Mouse (Mus musculus) layer of hippocampus, postnatal 25 days (tissue): ENCODE measurements around the gene Clasp1. TPM values are rescaled to one million over a fixed set of nuclear protein-coding genes. Genes with fewer than 3 reads are reported as not detected.
"Not testable (repeated sequence)": the region's sequence is repeated elsewhere in the genome, so short reads cannot be mapped to it uniquely, and the experiment has no call there.

Experiments used
- DNase-seq, 2 experiments: peaks; one replicate each; pipeline ENCODE4 v3.0.0; 2022; ENCODE audit warnings: mixed read lengths in 2 of 2, low spot score in 1 of 2; ENCODE audit errors: extremely low spot score in 1 of 2
- total RNA-seq, 2 experiments: library from RNA; stranded (reverse); gene quantifications; 2 replicates each; pipeline ENCODE4 v1.2.3; 2021

Clasp1 gene
- total RNA-seq, 2 experiments from 2014 or later, result 88.7 to 103 TPM

- no peak for DNase-seq
Observed at GRCm38 (mm10) chr1:118554961-118555360, 166.1 kb downstream of the Clasp1 start.

GRCm38 (mm10) chr1:118559716-118560115, 170.9 kb downstream of the Clasp1 start:
- DNase-seq, result no peak

GRCm38 (mm10) chr1:118564561-118564960, 175.7 kb downstream of the Clasp1 start:
- DNase-seq, result no peak

GRCm38 (mm10) chr1:118567659-118568058, 178.8 kb downstream of the Clasp1 start:
- no peak for DNase-seq

GRCm38 (mm10) chr1:118580174-118580702, 191.4 kb downstream of the Clasp1 start:
- no peak for DNase-seq

- DNase-seq, result no peak
Observed at GRCm38 (mm10) chr1:118581179-118581578, 192.3 kb downstream of the Clasp1 start.

GRCm38 (mm10) chr1:118589721-118590120, 200.9 kb downstream of the Clasp1 start:
- DNase-seq, result no peak

GRCm38 (mm10) chr1:118592933-118593332, 204.1 kb downstream of the Clasp1 start:
- DNase-seq, result no peak

GRCm38 (mm10) chr1:118595395-118595794, 206.5 kb downstream of the Clasp1 start:
- DNase-seq, result no peak

- no peak for DNase-seq
Observed at GRCm38 (mm10) chr1:118597475-118598213, 208.8 kb downstream of the Clasp1 start.

- DNase-seq, result no peak
Observed at GRCm38 (mm10) chr1:118598339-118598738, 209.5 kb downstream of the Clasp1 start.

- no peak for DNase-seq
Observed at GRCm38 (mm10) chr1:118613631-118614183, 224.8 kb downstream of the Clasp1 start.

- DNase-seq, result not testable (repeated sequence)
Observed at GRCm38 (mm10) chr1:118621055-118621454, 232.2 kb downstream of the Clasp1 start.

GRCm38 (mm10) chr1:118622857-118623256, 234.0 kb downstream of the Clasp1 start:
- DNase-seq, result no peak

GRCm38 (mm10) chr1:118625461-118625860, 236.6 kb downstream of the Clasp1 start:
- no peak for DNase-seq

- no peak for DNase-seq
Observed at GRCm38 (mm10) chr1:118625921-118626320, 237.1 kb downstream of the Clasp1 start.

GRCm38 (mm10) chr1:118626452-118626851, 237.6 kb downstream of the Clasp1 start:
- DNase-seq, result no peak

GRCm38 (mm10) chr1:118627781-118628464, 239.1 kb downstream of the Clasp1 start, which contains the start of gene Tfcp2l1:
Tfcp2l1 (plus strand) TSS chr1:118627945.
- peak in 1 of 2 experiments; percentile 41 for DNase-seq

GRCm38 (mm10) chr1:118633415-118633980, 244.6 kb downstream of the Clasp1 start:
- no peak for DNase-seq

GRCm38 (mm10) chr1:118642296-118642999, 253.6 kb downstream of the Clasp1 start:
- no peak for DNase-seq
